In genomic region chr11:55069023-55069422, GRCm38 (mm10) we compare ENCODE assay signal across 12 mouse cellular contexts. TPM values are rescaled to one million over a fixed set of nuclear protein-coding genes. Genes with fewer than 3 reads are reported as not detected.
DNase-seq lines count a peak whose midpoint lies in the region; ATAC-seq lines count a peak whose summit lies in the region.
"Had no signal": no experiment of that assay in that cellular context is flagged by ENCODE, and none has a peak within 500 bp of the region (broad histone marks: within the 10 kb centered on the region; RNA-seq: fewer than 3 reads in every experiment).

No protein-coding gene starts in this region.

- H3K36me3 ChIP-seq in hindbrain, embryonic 11.5 days (ENCODE audit: control insufficient read depth, insufficient read depth, low read length) = no peaks in the 10 kb centered on the region
- no peaks in the 10 kb centered on the region for H3K36me3 ChIP-seq in hindbrain, embryonic 16.5 days (ENCODE audit: control insufficient read depth, insufficient read depth, low read length)
- no peaks in the 10 kb centered on the region for H3K36me3 ChIP-seq in heart, embryonic 16.5 days (ENCODE audit: control insufficient read depth, insufficient read depth)

- H3K9me3 ChIP-seq in hindbrain, embryonic 11.5 days (ENCODE audit: control insufficient read depth, low read length) = no peaks in the 10 kb centered on the region
- no peaks in the 10 kb centered on the region for H3K9me3 ChIP-seq in hindbrain, embryonic 16.5 days (ENCODE audit: control insufficient read depth, low read length)
- no peaks in the 10 kb centered on the region for H3K9me3 ChIP-seq in heart, embryonic 16.5 days (replicated peaks; ENCODE audit: control insufficient read depth, low read length)

- no peak overlapping the region for H3K9ac ChIP-seq in hindbrain, embryonic 11.5 days (ENCODE audit: low read depth, low read length)
- no peak overlapping the region for H3K9ac ChIP-seq in hindbrain, embryonic 16.5 days (ENCODE audit: low read depth, low read length)
- H3K9ac ChIP-seq in heart, embryonic 16.5 days (ENCODE audit: low read length) = no peak overlapping the region

- no peak overlapping the region for H3K4me3 ChIP-seq in hindbrain, embryonic 11.5 days (ENCODE audit: low read depth, low read length)
- H3K4me3 ChIP-seq in hindbrain, embryonic 16.5 days (ENCODE audit: low read length) = no peak overlapping the region
- H3K4me3 ChIP-seq in brown adipose tissue, adult 24 weeks (ENCODE audit: insufficient read depth, low read depth, low read length) = no peak overlapping the region
- no peak overlapping the region for H3K4me3 ChIP-seq in heart, embryonic 16.5 days (ENCODE audit: low read length)

- DNase-seq in hindbrain, embryonic 11.5 days (ENCODE audit: low spot score) = peak; percentile 45
- peak; percentile 59 for DNase-seq in ES-CJ7 (ENCODE audit: low read depth, low spot score)
- no peak for DNase-seq in adrenal gland, adult 18-20 months (ENCODE audit: low spot score in 2 of 2)
- DNase-seq in frontal cortex, postnatal 25 days (ENCODE audit: low spot score in 2 of 2) = no peak
- no peak for DNase-seq in urinary bladder, postnatal 14 days (ENCODE audit: low spot score)
- DNase-seq: cerebellum, adult 11 months; kidney, adult 2 months; right cerebral cortex, postnatal 14 days had no signal

- no peak for ATAC-seq in hindbrain, embryonic 11.5 days (ENCODE audit: low FRiP score)
- no peak for ATAC-seq in hindbrain, embryonic 16.5 days
- ATAC-seq in heart, embryonic 16.5 days (replicated peaks; ENCODE audit: extremely low read depth, insufficient read depth, low FRiP score) = peak; percentile 80
- ATAC-seq: activated CD4-positive, CD25-positive, alpha-beta regulatory T cell, adult 4 months had no signal

- H3K4me1 ChIP-seq in hindbrain, embryonic 11.5 days (replicated peaks; ENCODE audit: control insufficient read depth, insufficient read depth, low read length) = no peaks in the 10 kb centered on the region
- H3K4me1 ChIP-seq in hindbrain, embryonic 16.5 days (ENCODE audit: control insufficient read depth, insufficient read depth, low read depth, low read length) = no peaks in the 10 kb centered on the region
- H3K4me1 ChIP-seq in brown adipose tissue, adult 24 weeks (ENCODE audit: control insufficient read depth, insufficient read depth, insufficient read length, low read length) = peaks cover 10% of the 10 kb centered on the region
- H3K4me1 ChIP-seq in heart, embryonic 16.5 days (ENCODE audit: control insufficient read depth, insufficient read depth, low read length) = peaks cover 24% of the 10 kb centered on the region

- no peaks in the 10 kb centered on the region for H3K27me3 ChIP-seq in hindbrain, embryonic 11.5 days (ENCODE audit: control insufficient read depth, insufficient read depth, low read length)
- H3K27me3 ChIP-seq in hindbrain, embryonic 16.5 days (replicated peaks; ENCODE audit: control insufficient read depth, insufficient read depth, low read length) = no peaks in the 10 kb centered on the region
- no peaks in the 10 kb centered on the region for H3K27me3 ChIP-seq in heart, embryonic 16.5 days (ENCODE audit: control insufficient read depth, insufficient read depth, low read length)

- 44% methylated on average over 2 of the region's 2 CpGs for WGBS in hindbrain, embryonic 11.5 days
- WGBS in hindbrain, embryonic 16.5 days = 52% methylated on average over 2 of the region's 2 CpGs
- WGBS in heart, embryonic 16.5 days = 25% methylated on average over 2 of the region's 2 CpGs

- H3K4me2 ChIP-seq in hindbrain, embryonic 11.5 days (replicated peaks; ENCODE audit: low read depth, low read length) = no peak overlapping the region
- no peak overlapping the region for H3K4me2 ChIP-seq in hindbrain, embryonic 16.5 days (ENCODE audit: low read length)
- H3K4me2 ChIP-seq in heart, embryonic 16.5 days (ENCODE audit: low read depth, low read length) = no peak overlapping the region

- H3K27ac ChIP-seq in hindbrain, embryonic 11.5 days (ENCODE audit: low read depth, low read length) = no peak overlapping the region
- no peak overlapping the region for H3K27ac ChIP-seq in hindbrain, embryonic 16.5 days (ENCODE audit: low read depth, low read length)
- H3K27ac ChIP-seq in brown adipose tissue, adult 24 weeks (replicated peaks; ENCODE audit: low read depth, low read length) = peak overlapping the region; percentile 29; the same call in 1 of the 2 replicates
- H3K27ac ChIP-seq in heart, embryonic 16.5 days (ENCODE audit: low read length) = peak overlapping the region; percentile 72

RNA-seq across cellular contexts. Expression of gene Ccdc69, which starts 8.9 kb away (rescaled TPM):
- 0.36 and 1.1 TPM in 2 replicates for polyA plus RNA-seq in hindbrain, embryonic 11.5 days (2014; fragmentation: Nextera tagmentation; extraction: Ambion mirVana)
- polyA plus RNA-seq in hindbrain, embryonic 16.5 days (2015; fragmentation: Nextera tagmentation; extraction: Ambion mirVana) = 0.50 and 1.00 TPM in 2 replicates
- 42.5 and 46.3 TPM in 2 replicates for polyA plus RNA-seq in brown adipose tissue, adult 24 weeks (2012; ENCODE audit: insufficient read depth, insufficient read length, missing spikeins)
- 22.6 and 25.1 TPM in 2 replicates for polyA plus RNA-seq in heart, embryonic 16.5 days (2015; fragmentation: Nextera tagmentation; extraction: Ambion mirVana)
- total RNA-seq in adrenal gland, adult 18-20 months (2021) = 1 to 10 TPM; 7.4 to 9.8 TPM

RNA-seq across cellular contexts. Expression of gene Gm2a, which starts 28.9 kb away (rescaled TPM):
- polyA plus RNA-seq in hindbrain, embryonic 11.5 days (2014; fragmentation: Nextera tagmentation; extraction: Ambion mirVana) = 14.1 and 15.6 TPM in 2 replicates
- polyA plus RNA-seq in hindbrain, embryonic 16.5 days (2015; fragmentation: Nextera tagmentation; extraction: Ambion mirVana) = 39.0 and 45.8 TPM in 2 replicates
- polyA plus RNA-seq in brown adipose tissue, adult 24 weeks (2012; ENCODE audit: insufficient read depth, insufficient read length, missing spikeins) = 57.5 and 65.4 TPM in 2 replicates
- 36.7 and 38.5 TPM in 2 replicates for polyA plus RNA-seq in heart, embryonic 16.5 days (2015; fragmentation: Nextera tagmentation; extraction: Ambion mirVana)
- total RNA-seq in adrenal gland, adult 18-20 months (2021) = 100 to 1,000 TPM; 189 to 249 TPM

RNA-seq across cellular contexts. Expression of gene Anxa6, which starts 35.8 kb away (rescaled TPM):
- 90.2 and 91.6 TPM in 2 replicates for polyA plus RNA-seq in hindbrain, embryonic 11.5 days (2014; fragmentation: Nextera tagmentation; extraction: Ambion mirVana)
- 72.4 and 84.0 TPM in 2 replicates for polyA plus RNA-seq in hindbrain, embryonic 16.5 days (2015; fragmentation: Nextera tagmentation; extraction: Ambion mirVana)
- polyA plus RNA-seq in brown adipose tissue, adult 24 weeks (2012; ENCODE audit: insufficient read depth, insufficient read length, missing spikeins) = 212 and 213 TPM in 2 replicates
- polyA plus RNA-seq in heart, embryonic 16.5 days (2015; fragmentation: Nextera tagmentation; extraction: Ambion mirVana) = 340 and 364 TPM in 2 replicates
- total RNA-seq in adrenal gland, adult 18-20 months (2021) = 100 to 1,000 TPM; 123 to 197 TPM

Comparison
In these comparisons a context has a peak if more than half of its experiments do, and no peak if none do; other contexts are left out.
1. DNase-seq: peak in hindbrain, embryonic 11.5 days (single experiment) and ES-CJ7 (single experiment); none in adrenal gland, adult 18-20 months (0 of 2), frontal cortex, postnatal 25 days (0 of 2) and urinary bladder, postnatal 14 days (single experiment).
2. H3K27ac ChIP-seq: peak in brown adipose tissue, adult 24 weeks (single experiment) and heart, embryonic 16.5 days (single experiment); none in hindbrain, embryonic 11.5 days (single experiment) and hindbrain, embryonic 16.5 days (single experiment).
3. RNA of gene Ccdc69, which starts 8.9 kb away (polyA plus RNA-seq): 42.5 to 46.3 TPM in brown adipose tissue, adult 24 weeks and 22.6 to 25.1 TPM in heart, embryonic 16.5 days; 0.50 to 1.00 TPM in hindbrain, embryonic 16.5 days and 0.36 to 1.1 TPM in hindbrain, embryonic 11.5 days; every median in the first group is over 10 times any median in the second.